Mouse (Mus musculus): ENCODE results near the gene Gphb5. TPM values are rescaled to one million over a fixed set of nuclear protein-coding genes. Genes with fewer than 3 reads are reported as not detected.

The Gphb5 gene
- polyA plus RNA-seq, 2 experiments: not detected

- Histone ChIP-seq H3K9ac (ENCODE audit: low read depth, low read length, severe bottlenecking) (no peak overlapping the region), H3K4me3 (replicated peaks; ENCODE audit: low read length) (no peak overlapping the region), H3K36me3 (ENCODE audit: control insufficient read depth, insufficient read depth, low read length) (no peaks in the 10 kb centered on the region), H3K9me3 (ENCODE audit: control insufficient read depth, low read length) (no peaks in the 10 kb centered on the region), H3K4me1 (ENCODE audit: control insufficient read depth, insufficient read depth, low read length) (no peaks in the 10 kb centered on the region), H3K4me2 (replicated peaks; ENCODE audit: low read depth, low read length, severe bottlenecking) (no peak overlapping the region), H3K27me3 (ENCODE audit: control insufficient read depth, insufficient read depth, low read length) (no peaks in the 10 kb centered on the region), H3K27ac (replicated peaks; ENCODE audit: low read depth, low read length) (no peak overlapping the region)
- ATAC-seq (ENCODE audit: low FRiP score, low read depth): no peak
- TF ChIP-seq POLR2A (IDR thresholded peaks at IDR 0.05; ENCODE audit: borderline replicate concordance, extremely low read depth, insufficient read depth, insufficient read length): no peak
- WGBS: 76% methylated on average over 7 of the region's 7 CpGs
- DNase-seq (ENCODE audit: low spot score): no peak
These were observed 7.8 kb upstream of the Gphb5 start for GRCm38 (mm10) chr12:75424359-75424758.

GRCm38 (mm10) chr12:75414991-75415390 lies 1.6 kb downstream of the Gphb5 start:
- DNase-seq (ENCODE audit: low spot score) (no peak), ATAC-seq (ENCODE audit: low FRiP score, low read depth) (no peak)

GRCm38 (mm10) chr12:75412964-75413363 lies 3.6 kb downstream of the Gphb5 start:
- WGBS: 63% methylated on average over 9 of the region's 9 CpGs
- TF ChIP-seq POLR2A (IDR thresholded peaks at IDR 0.05; ENCODE audit: borderline replicate concordance, extremely low read depth, insufficient read depth, insufficient read length): no peak
- no peaks in the 10 kb centered on the region for H3K4me1 ChIP-seq (ENCODE audit: control insufficient read depth, insufficient read depth, low read length)
- DNase-seq (ENCODE audit: low spot score) (no peak), ATAC-seq (ENCODE audit: low FRiP score, low read depth) (no peak)
- no peak overlapping the region for H3K4me3 ChIP-seq (replicated peaks; ENCODE audit: low read length)
- no peak overlapping the region for H3K4me2 ChIP-seq (replicated peaks; ENCODE audit: low read depth, low read length, severe bottlenecking)
- no peaks in the 10 kb centered on the region for H3K36me3 ChIP-seq (ENCODE audit: control insufficient read depth, insufficient read depth, low read length)
- no peak overlapping the region for H3K9ac ChIP-seq (ENCODE audit: low read depth, low read length, severe bottlenecking)
- H3K27me3 ChIP-seq (ENCODE audit: control insufficient read depth, insufficient read depth, low read length): no peaks in the 10 kb centered on the region
- no peaks in the 10 kb centered on the region for H3K9me3 ChIP-seq (ENCODE audit: control insufficient read depth, low read length)
- no peak overlapping the region for H3K27ac ChIP-seq (replicated peaks; ENCODE audit: low read depth, low read length)

More at GRCm38 (mm10) chr12:75414991-75415390, 1.6 kb downstream of the Gphb5 start:
- Histone ChIP-seq H3K4me3 (replicated peaks; ENCODE audit: low read length) (no peak overlapping the region), H3K36me3 (ENCODE audit: control insufficient read depth, insufficient read depth, low read length) (no peaks in the 10 kb centered on the region), H3K9ac (ENCODE audit: low read depth, low read length, severe bottlenecking) (no peak overlapping the region), H3K27ac (replicated peaks; ENCODE audit: low read depth, low read length) (no peak overlapping the region), H3K9me3 (ENCODE audit: control insufficient read depth, low read length) (no peaks in the 10 kb centered on the region), H3K27me3 (ENCODE audit: control insufficient read depth, insufficient read depth, low read length) (no peaks in the 10 kb centered on the region), H3K4me2 (replicated peaks; ENCODE audit: low read depth, low read length, severe bottlenecking) (no peak overlapping the region), H3K4me1 (ENCODE audit: control insufficient read depth, insufficient read depth, low read length) (no peaks in the 10 kb centered on the region)
- WGBS: 77% methylated on average over 6 of the region's 6 CpGs
- no peak for TF ChIP-seq POLR2A (IDR thresholded peaks at IDR 0.05; ENCODE audit: borderline replicate concordance, extremely low read depth, insufficient read depth, insufficient read length)

- 52% methylated on average over 7 of the region's 7 CpGs for WGBS
- H3K4me3 ChIP-seq (replicated peaks; ENCODE audit: low read length): no peak overlapping the region
- ATAC-seq (ENCODE audit: low FRiP score, low read depth): no peak
- no peak for DNase-seq (ENCODE audit: low spot score)
- no peak overlapping the region for H3K9ac ChIP-seq (ENCODE audit: low read depth, low read length, severe bottlenecking)
- no peak for TF ChIP-seq POLR2A (IDR thresholded peaks at IDR 0.05; ENCODE audit: borderline replicate concordance, extremely low read depth, insufficient read depth, insufficient read length)
- no peaks in the 10 kb centered on the region for H3K9me3 ChIP-seq (ENCODE audit: control insufficient read depth, low read length)
- H3K4me2 ChIP-seq (replicated peaks; ENCODE audit: low read depth, low read length, severe bottlenecking): no peak overlapping the region
- H3K4me1 ChIP-seq (ENCODE audit: control insufficient read depth, insufficient read depth, low read length): 0 out of 2 replicates have a peak, but pooled peaks cover 4% of the 10 kb centered on the region
- H3K27me3 ChIP-seq (ENCODE audit: control insufficient read depth, insufficient read depth, low read length): no peaks in the 10 kb centered on the region
- no peak overlapping the region for H3K27ac ChIP-seq (replicated peaks; ENCODE audit: low read depth, low read length)
- H3K36me3 ChIP-seq (ENCODE audit: control insufficient read depth, insufficient read depth, low read length): peaks cover 9% of the 10 kb centered on the region; the same call in 1 of the 2 replicates
These were observed 19.5 kb downstream of the Gphb5 start for GRCm38 (mm10) chr12:75397077-75397476.

DNA sequence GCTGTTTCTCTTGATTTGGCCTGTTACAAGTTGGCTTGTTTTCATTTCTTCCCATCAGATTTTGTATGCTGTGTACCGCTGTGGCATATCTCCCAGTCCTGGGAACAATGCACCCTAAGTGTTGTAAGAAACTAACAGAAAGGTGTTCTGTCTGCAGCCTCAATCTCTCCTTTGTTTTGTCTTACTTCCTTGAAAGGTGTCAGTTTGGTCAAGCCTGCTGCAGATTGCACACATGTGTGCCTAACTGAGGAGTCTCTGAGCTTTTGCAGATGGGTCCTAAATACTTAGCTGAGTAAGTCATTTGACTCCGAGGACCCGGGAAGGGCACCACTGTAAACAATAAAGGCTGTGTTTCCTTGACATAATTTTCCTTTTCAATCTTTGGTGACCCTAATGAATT lies 20.0 kb downstream of the Gphb5 start:
- no peak for TF ChIP-seq POLR2A (IDR thresholded peaks at IDR 0.05; ENCODE audit: borderline replicate concordance, extremely low read depth, insufficient read depth, insufficient read length)
- no peak overlapping the region for H3K4me2 ChIP-seq (replicated peaks; ENCODE audit: low read depth, low read length, severe bottlenecking)
- no peak for ATAC-seq (ENCODE audit: low FRiP score, low read depth)
- no peak overlapping the region for H3K4me3 ChIP-seq (replicated peaks; ENCODE audit: low read length)
- H3K27ac ChIP-seq (replicated peaks; ENCODE audit: low read depth, low read length): no peak overlapping the region
- H3K27me3 ChIP-seq (ENCODE audit: control insufficient read depth, insufficient read depth, low read length): no peaks in the 10 kb centered on the region
- H3K9ac ChIP-seq (ENCODE audit: low read depth, low read length, severe bottlenecking): no peak overlapping the region
- H3K4me1 ChIP-seq (ENCODE audit: control insufficient read depth, insufficient read depth, low read length): 0 out of 2 replicates have a peak, but pooled peaks cover 4% of the 10 kb centered on the region
- WGBS: 34% methylated on average over 3 of the region's 3 CpGs
- peaks cover 7% of the 10 kb centered on the region; the same call in 1 of the 2 replicates for H3K36me3 ChIP-seq (ENCODE audit: control insufficient read depth, insufficient read depth, low read length)
- DNase-seq (ENCODE audit: low spot score): no peak
- no peaks in the 10 kb centered on the region for H3K9me3 ChIP-seq (ENCODE audit: control insufficient read depth, low read length)
